Mouse (Mus musculus) megakaryocyte, embryonic 14.5 days (primary cell): ENCODE data around the gene Gm5767.

ENCODE experiments used
- FLI1 ChIP-seq: IDR thresholded peaks from 2 replicates; pipeline ENCODE4 v1.6.1; 2012; ENCODE audit warnings: low read length, inconsistent platforms, mixed read lengths
- GATA1 ChIP-seq: IDR thresholded peaks from 3 replicates; pipeline ENCODE4 v1.6.1; 2012; ENCODE audit warnings: mixed read lengths, low read length, inconsistent platforms, borderline replicate concordance

DNA sequence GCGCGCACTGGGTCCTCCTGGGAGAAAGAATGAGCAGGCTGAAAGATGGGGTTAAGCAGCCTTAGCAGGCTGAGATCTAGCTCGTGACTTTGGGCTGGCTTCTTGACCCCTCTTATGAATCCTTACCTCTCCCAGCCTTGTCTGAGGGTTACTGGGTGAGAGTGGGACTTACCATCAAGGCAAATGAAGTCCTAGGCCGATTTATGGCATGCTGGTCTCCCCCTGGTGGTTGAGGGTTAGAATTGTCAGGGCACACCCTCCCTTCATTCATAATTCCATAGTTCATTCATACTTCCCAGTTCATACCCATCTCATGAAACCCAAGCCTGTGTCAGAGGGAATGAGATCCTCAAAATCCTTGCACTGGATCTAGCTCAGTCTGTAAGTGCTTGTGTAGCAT lies 3.8 kb upstream of the Gm5767 start:
- TF ChIP-seq GATA1: no peak
- TF ChIP-seq FLI1: no peak
